Comparison of ENCODE assay signal across 26 mouse cellular contexts in the genomic region with DNA sequence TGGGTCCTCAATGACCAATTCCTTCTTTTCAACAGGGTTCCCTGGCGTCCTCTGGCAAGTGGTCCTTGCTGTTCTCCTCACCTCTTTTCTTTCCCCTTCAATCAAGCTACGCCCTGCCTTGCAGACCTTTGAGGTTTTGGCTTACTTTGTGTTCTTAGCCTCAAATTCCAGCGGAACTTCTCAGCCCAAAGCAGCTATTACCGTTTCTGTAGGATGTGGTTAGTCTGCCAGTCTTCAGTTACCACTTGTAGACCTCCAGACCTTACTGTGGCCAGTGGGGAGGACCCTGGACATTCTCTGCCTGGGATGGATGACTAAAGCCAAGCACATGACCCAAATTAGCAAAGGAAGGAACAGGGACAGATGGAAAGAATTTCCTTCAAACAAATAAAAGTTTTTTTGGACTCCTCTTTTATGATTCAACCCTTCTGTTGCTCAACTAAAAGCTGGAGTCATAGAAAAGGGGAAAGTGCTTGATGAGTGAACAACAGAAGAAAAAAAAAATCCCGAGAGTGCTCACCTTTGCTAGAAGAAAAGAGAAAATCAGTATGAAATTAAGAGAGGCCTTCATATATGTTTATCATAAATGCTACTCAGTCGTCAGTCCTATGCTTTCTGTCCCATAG.
DNase-seq lines count a peak whose midpoint lies in the region; ATAC-seq and TF ChIP-seq lines count a peak whose summit lies in the region.
"Had no signal": no experiment of that assay in that cellular context is flagged by ENCODE, and none has a peak within 500 bp of the region (broad histone marks: within the 10 kb centered on the region; RNA-seq: fewer than 3 reads in every experiment).

No protein-coding gene starts in this region.

- peak; percentile 54 for DNase-seq in embryonic facial prominence, embryonic 14.5 days (ENCODE audit: low spot score)
- DNase-seq in embryonic facial prominence, embryonic 10.5 days (ENCODE audit: low spot score): no peak
- DNase-seq in 416B (ENCODE audit: low read depth): peak; percentile 57
- DNase-seq in heart, adult 2 months: no peak
- DNase-seq: adrenal gland, postnatal 25 days; cerebellum, adult 11 months; cerebellum, adult 8-10 months; cerebellum, postnatal 14 days; forebrain, postnatal 0 days; gastrocnemius, postnatal 36 days; heart, adult 18-20 months; heart, postnatal 14 days; kidney, adult 2 months had no signal

- H3K27me3 ChIP-seq in embryonic facial prominence, embryonic 14.5 days (replicated peaks; ENCODE audit: control insufficient read depth, insufficient read depth, low read length): no peaks in the 10 kb centered on the region
- no peaks in the 10 kb centered on the region for H3K27me3 ChIP-seq in embryonic facial prominence, embryonic 10.5 days (replicated peaks; ENCODE audit: low read depth, poor library complexity, severe bottlenecking)
- no peaks in the 10 kb centered on the region for H3K27me3 ChIP-seq in neural tube, embryonic 15.5 days (replicated peaks)
- H3K27me3 ChIP-seq in heart, adult 2 months (ENCODE audit: control insufficient read depth, insufficient read depth, low read length): no peaks in the 10 kb centered on the region
- no peaks in the 10 kb centered on the region for H3K27me3 ChIP-seq in forebrain, embryonic 13.5 days
- H3K27me3 ChIP-seq: forebrain, embryonic 12.5 days; heart, embryonic 15.5 days; hindbrain, embryonic 15.5 days had no signal

- no peaks in the 10 kb centered on the region for H3K36me3 ChIP-seq in embryonic facial prominence, embryonic 14.5 days (ENCODE audit: control insufficient read depth, insufficient read depth, low read length)
- no peaks in the 10 kb centered on the region for H3K36me3 ChIP-seq in embryonic facial prominence, embryonic 10.5 days (replicated peaks)
- H3K36me3 ChIP-seq in neural tube, embryonic 15.5 days: no peaks in the 10 kb centered on the region
- no peaks in the 10 kb centered on the region for H3K36me3 ChIP-seq in heart, adult 2 months (ENCODE audit: control insufficient read depth, insufficient read depth, low read length)
- H3K36me3 ChIP-seq in forebrain, embryonic 13.5 days (ENCODE audit: poor library complexity, severe bottlenecking): no peaks in the 10 kb centered on the region
- H3K36me3 ChIP-seq: forebrain, embryonic 12.5 days; G1E; heart, embryonic 15.5 days; hindbrain, embryonic 15.5 days had no signal

- no peak for TF ChIP-seq CTCF in heart, adult 2 months (IDR thresholded peaks at IDR 0.05)

- no peak for TF ChIP-seq POLR2A in heart, adult 2 months (IDR thresholded peaks at IDR 0.05; ENCODE audit: insufficient read depth, low read depth, low read length)

- no peak for TF ChIP-seq EP300 in heart, adult 2 months (IDR thresholded peaks at IDR 0.05; ENCODE audit: insufficient read depth, low read depth, low read length)

- no peaks in the 10 kb centered on the region for H3K79me2 ChIP-seq in heart, adult 2 months (replicated peaks; ENCODE audit: control insufficient read depth, insufficient read depth, low read length)

- ATAC-seq in embryonic facial prominence, embryonic 14.5 days (ENCODE audit: low read depth): no peak
- peak; percentile 60 for ATAC-seq in common myeloid progenitor, adult 5-6 weeks (replicated peaks; ENCODE audit: low read depth, poor library complexity, severe bottlenecking)
- ATAC-seq in megakaryocyte progenitor cell, adult 5-6 weeks (replicated peaks; ENCODE audit: poor library complexity): peak; percentile 42; the same call in 1 of the 2 replicates
- no peak for ATAC-seq in neural tube, embryonic 15.5 days (ENCODE audit: low FRiP score)
- no peak for ATAC-seq in forebrain, embryonic 13.5 days
- ATAC-seq: activated CD4-positive, CD25-positive, alpha-beta regulatory T cell, adult 4 months; CD4-positive, CD25-positive, alpha-beta regulatory T cell, adult 4 months; forebrain, postnatal 0 days; intestine, embryonic 16.5 days; Patski had no signal

- intact Hi-C loops in heart, adult 2 months (cut with DNase I): no loop called here

- no peak overlapping the region for H3K9ac ChIP-seq in embryonic facial prominence, embryonic 14.5 days (ENCODE audit: low read depth, low read length)
- no peak overlapping the region for H3K9ac ChIP-seq in neural tube, embryonic 15.5 days (replicated peaks)
- H3K9ac ChIP-seq in heart, adult 2 months (ENCODE audit: low read depth, low read length): no peak overlapping the region
- no peak overlapping the region for H3K9ac ChIP-seq in forebrain, embryonic 13.5 days
- H3K9ac ChIP-seq: forebrain, embryonic 12.5 days; forebrain, postnatal 0 days; heart, embryonic 15.5 days; hindbrain, embryonic 15.5 days had no signal

- no peak overlapping the region for H3K4me2 ChIP-seq in embryonic facial prominence, embryonic 14.5 days (ENCODE audit: low read depth, low read length)
- H3K4me2 ChIP-seq in neural tube, embryonic 15.5 days: no peak overlapping the region
- no peak overlapping the region for H3K4me2 ChIP-seq in forebrain, embryonic 13.5 days
- H3K4me2 ChIP-seq: forebrain, embryonic 12.5 days; heart, embryonic 11.5 days; heart, embryonic 15.5 days; hindbrain, embryonic 15.5 days had no signal

- H3K4me3 ChIP-seq in embryonic facial prominence, embryonic 14.5 days (ENCODE audit: low read depth, low read length): no peak overlapping the region
- H3K4me3 ChIP-seq in embryonic facial prominence, embryonic 10.5 days: no peak overlapping the region
- H3K4me3 ChIP-seq in neural tube, embryonic 15.5 days (replicated peaks): no peak overlapping the region
- H3K4me3 ChIP-seq in heart, adult 2 months: no peak overlapping the region
- no peak overlapping the region for H3K4me3 ChIP-seq in forebrain, embryonic 13.5 days
- H3K4me3 ChIP-seq: forebrain, embryonic 12.5 days; heart, embryonic 15.5 days; hindbrain, embryonic 15.5 days had no signal

- no peak overlapping the region for H3K27ac ChIP-seq in embryonic facial prominence, embryonic 14.5 days (replicated peaks; ENCODE audit: low read depth, low read length)
- no peak overlapping the region for H3K27ac ChIP-seq in embryonic facial prominence, embryonic 10.5 days (replicated peaks)
- no peak overlapping the region for H3K27ac ChIP-seq in neural tube, embryonic 15.5 days (replicated peaks)
- H3K27ac ChIP-seq in heart, adult 2 months: no peak overlapping the region
- H3K27ac ChIP-seq in forebrain, embryonic 13.5 days: no peak overlapping the region
- H3K27ac ChIP-seq: forebrain, embryonic 12.5 days; heart, embryonic 15.5 days; hindbrain, embryonic 15.5 days had no signal

- H3K9me3 ChIP-seq in embryonic facial prominence, embryonic 14.5 days (ENCODE audit: control insufficient read depth, low read length): no peaks in the 10 kb centered on the region
- H3K9me3 ChIP-seq in embryonic facial prominence, embryonic 10.5 days: no peaks in the 10 kb centered on the region
- H3K9me3 ChIP-seq in neural tube, embryonic 15.5 days (replicated peaks): no peaks in the 10 kb centered on the region
- H3K9me3 ChIP-seq in forebrain, embryonic 13.5 days (replicated peaks): no peaks in the 10 kb centered on the region
- H3K9me3 ChIP-seq: forebrain, embryonic 12.5 days; heart, embryonic 15.5 days; hindbrain, embryonic 15.5 days had no signal

- no peaks in the 10 kb centered on the region for H3K4me1 ChIP-seq in embryonic facial prominence, embryonic 14.5 days (ENCODE audit: control insufficient read depth, insufficient read depth, low read length)
- H3K4me1 ChIP-seq in embryonic facial prominence, embryonic 10.5 days: no peaks in the 10 kb centered on the region
- H3K4me1 ChIP-seq in neural tube, embryonic 15.5 days: no peaks in the 10 kb centered on the region
- no peaks in the 10 kb centered on the region for H3K4me1 ChIP-seq in heart, adult 2 months (ENCODE audit: control insufficient read depth, insufficient read depth, low read length)
- no peaks in the 10 kb centered on the region for H3K4me1 ChIP-seq in forebrain, embryonic 13.5 days
- H3K4me1 ChIP-seq: forebrain, embryonic 12.5 days; heart, embryonic 15.5 days; hindbrain, embryonic 15.5 days had no signal

- WGBS in embryonic facial prominence, embryonic 14.5 days: 51% methylated on average over 6 of the region's 6 CpGs
- WGBS in embryonic facial prominence, embryonic 10.5 days: 76% methylated on average over 6 of the region's 6 CpGs
- 74% methylated on average over 6 of the region's 6 CpGs for WGBS in neural tube, embryonic 15.5 days
- WGBS in heart, adult 2 months: 57% methylated on average over 6 of the region's 6 CpGs
- 78% methylated on average over 6 of the region's 6 CpGs for WGBS in forebrain, embryonic 13.5 days

Comparison
In these comparisons a context has a peak if more than half of its experiments do, and no peak if none do; other contexts are left out.
1. DNase-seq: peak in embryonic facial prominence, embryonic 14.5 days (single experiment) and 416B (single experiment); none in embryonic facial prominence, embryonic 10.5 days (single experiment) and heart, adult 2 months (0 of 2).
2. ATAC-seq: peak in common myeloid progenitor, adult 5-6 weeks (single experiment) and megakaryocyte progenitor cell, adult 5-6 weeks (single experiment); none in embryonic facial prominence, embryonic 14.5 days (single experiment), neural tube, embryonic 15.5 days (single experiment) and forebrain, embryonic 13.5 days (single experiment).